In genomic region chr3:138387155-138387554, GRCm38 (mm10) we compare ENCODE assay signal across 33 mouse cellular contexts. TPM values are rescaled to one million over a fixed set of nuclear protein-coding genes. Genes with fewer than 3 reads are reported as not detected.
"Had no signal": no experiment of that assay in that cellular context is flagged by ENCODE, and none has a peak within 500 bp of the region (broad histone marks: within the 10 kb centered on the region; RNA-seq: fewer than 3 reads in every experiment).

No protein-coding gene starts in this region.

- H3K9me3 ChIP-seq: embryonic facial prominence, embryonic 10.5 days; embryonic facial prominence, embryonic 12.5 days; embryonic facial prominence, embryonic 13.5 days; embryonic facial prominence, embryonic 15.5 days; forebrain, embryonic 10.5 days; forebrain, embryonic 12.5 days; forebrain, embryonic 13.5 days; forebrain, embryonic 15.5 days had no signal

- H3K4me3 ChIP-seq: embryonic facial prominence, embryonic 10.5 days; embryonic facial prominence, embryonic 12.5 days; embryonic facial prominence, embryonic 13.5 days; embryonic facial prominence, embryonic 15.5 days; erythroblast, embryonic 14.5 days; forebrain, embryonic 10.5 days; forebrain, embryonic 12.5 days; forebrain, embryonic 13.5 days; forebrain, embryonic 15.5 days; gastrocnemius, adult 2 months had no signal

- H3K9ac ChIP-seq: embryonic facial prominence, embryonic 12.5 days; embryonic facial prominence, embryonic 13.5 days; embryonic facial prominence, embryonic 15.5 days; forebrain, embryonic 12.5 days; forebrain, embryonic 13.5 days; forebrain, embryonic 15.5 days; forebrain, postnatal 0 days had no signal

- H3K27ac ChIP-seq: embryonic facial prominence, embryonic 10.5 days; embryonic facial prominence, embryonic 12.5 days; embryonic facial prominence, embryonic 13.5 days; embryonic facial prominence, embryonic 15.5 days; forebrain, embryonic 10.5 days; forebrain, embryonic 12.5 days; forebrain, embryonic 13.5 days; forebrain, embryonic 15.5 days; gastrocnemius, adult 2 months had no signal

- DNase-seq: cerebellum, adult 2 months; cerebellum, adult 8-10 months; cerebellum, adult 9-10 months; cerebellum, adult 9-11 months; cerebellum, postnatal 10 days; cerebellum, postnatal 14 days; cerebellum, postnatal 25 days; cerebellum, postnatal 36 days; embryo, embryonic 11 days; forebrain, postnatal 0 days; gastrocnemius, adult 2 months; gastrocnemius, postnatal 10 days; gastrocnemius, postnatal 14 days; gastrocnemius, postnatal 25 days; gastrocnemius, postnatal 36 days; heart, adult 11 months; heart, adult 18-20 months had no signal

- H3K4me1 ChIP-seq: embryonic facial prominence, embryonic 10.5 days; embryonic facial prominence, embryonic 12.5 days; embryonic facial prominence, embryonic 13.5 days; embryonic facial prominence, embryonic 15.5 days; forebrain, embryonic 10.5 days; forebrain, embryonic 12.5 days; forebrain, embryonic 13.5 days; forebrain, embryonic 15.5 days had no signal

- H3K27me3 ChIP-seq: embryonic facial prominence, embryonic 12.5 days; embryonic facial prominence, embryonic 13.5 days; embryonic facial prominence, embryonic 15.5 days; forebrain, embryonic 12.5 days; forebrain, embryonic 13.5 days; forebrain, embryonic 15.5 days had no signal

- H3K4me2 ChIP-seq: embryonic facial prominence, embryonic 12.5 days; embryonic facial prominence, embryonic 13.5 days; embryonic facial prominence, embryonic 15.5 days; forebrain, embryonic 12.5 days; forebrain, embryonic 13.5 days; forebrain, embryonic 15.5 days had no signal

- H3K36me3 ChIP-seq: embryonic facial prominence, embryonic 10.5 days; embryonic facial prominence, embryonic 12.5 days; embryonic facial prominence, embryonic 13.5 days; embryonic facial prominence, embryonic 15.5 days; forebrain, embryonic 10.5 days; forebrain, embryonic 12.5 days; forebrain, embryonic 15.5 days had no signal

- ATAC-seq: forebrain, embryonic 13.5 days; forebrain, embryonic 14.5 days; forebrain, embryonic 15.5 days; forebrain, embryonic 16.5 days; forebrain, postnatal 0 days had no signal

RNA-seq across cellular contexts. Expression of gene Adh4, which starts 28.1 kb away (rescaled TPM):
- polyA plus RNA-seq: cerebellum, adult 2 months; cortical plate, adult 2 months; embryonic facial prominence, embryonic 10.5 days; embryonic facial prominence, embryonic 11.5 days; embryonic facial prominence, embryonic 12.5 days; embryonic facial prominence, embryonic 13.5 days; embryonic facial prominence, embryonic 14.5 days; embryonic facial prominence, embryonic 15.5 days; erythroblast, embryonic 14.5 days; forebrain, embryonic 10.5 days; forebrain, embryonic 11.5 days; forebrain, embryonic 12.5 days; forebrain, embryonic 13.5 days; forebrain, embryonic 14.5 days; forebrain, embryonic 15.5 days; forebrain, embryonic 16.5 days; forebrain, postnatal 0 days; frontal cortex, adult 2 months had no signal

RNA-seq across cellular contexts. Expression of gene Adh6b, which starts 45.6 kb away (rescaled TPM):
- polyA plus RNA-seq: cerebellum, adult 2 months; cortical plate, adult 2 months; erythroblast, embryonic 14.5 days; forebrain, embryonic 16.5 days; forebrain, postnatal 0 days; frontal cortex, adult 2 months had no signal
